Mouse (Mus musculus) gonadal fat pad, adult 2 months (tissue): ENCODE results near the gene Tcp11l1. TPM values are rescaled to one million over a fixed set of nuclear protein-coding genes. Genes with fewer than 3 reads are reported as not detected.
A peak's percentile ranks its signal among the peaks of the same experiment; 100 is the strongest.

Source experiments
- DNase-seq: peaks from one replicate; pipeline ENCODE4 v3.0.0-alpha.2; 2012; ENCODE audit warnings: low read depth
- polyA plus RNA-seq: library from polyadenylated mRNA; depleted of rRNA; stranded (reverse); fragments of >200 nt; gene quantifications from 2 replicates; pipeline ENCODE4 v1.2.3, GENCODE M21; 2012; rRNA removed

Tcp11l1 gene
- polyA plus RNA-seq: 9.2 and 20.2 TPM in 2 replicates

DNA sequence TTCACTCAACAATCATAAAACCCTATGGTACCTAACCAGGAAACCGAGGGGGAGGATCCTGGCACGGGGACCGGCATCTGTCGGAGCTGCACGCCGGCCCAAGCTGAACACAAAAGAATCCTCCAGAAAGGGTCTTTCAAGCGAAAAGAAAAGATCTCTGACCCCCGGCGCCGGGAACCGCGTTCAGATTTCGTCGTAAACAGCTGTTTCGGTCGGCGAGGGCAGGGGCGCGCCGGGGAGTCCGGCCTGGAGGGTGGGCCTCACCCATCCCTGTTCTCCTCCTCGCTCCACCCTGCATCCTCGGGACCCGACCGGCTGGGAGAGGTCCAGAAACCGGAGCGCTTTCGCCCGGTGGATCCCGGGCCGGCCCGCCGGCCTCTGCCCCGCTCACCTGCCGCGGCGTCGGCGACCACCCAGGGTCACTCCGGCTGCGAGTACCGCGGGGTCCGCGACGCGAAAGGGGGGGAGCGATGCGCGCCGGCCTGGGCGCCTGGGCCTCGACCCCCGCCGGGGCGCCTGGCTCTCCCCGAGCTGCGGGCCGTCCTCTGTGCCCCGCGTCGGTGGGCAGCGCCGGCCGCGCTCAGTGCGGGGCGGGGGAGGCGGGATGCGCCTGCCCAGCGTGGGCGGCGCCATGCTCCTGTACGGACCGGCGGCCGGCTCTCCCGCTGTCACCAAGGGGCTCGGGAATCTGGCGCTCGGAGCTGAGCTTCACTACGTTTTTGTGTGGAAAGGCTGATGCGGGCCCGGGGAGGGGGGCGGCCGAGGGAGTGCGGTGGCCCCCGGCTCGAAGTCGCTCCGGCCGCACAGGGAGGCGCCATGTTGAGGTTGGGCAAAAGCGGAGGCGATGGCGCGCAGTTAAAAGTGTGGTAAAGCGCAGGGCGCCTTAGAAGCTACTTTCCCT is at the start of gene Tcp11l1:
Tcp11l1 (minus strand) TSS at position 585 of the 901 bp plus-strand sequence.
- DNase-seq: no peak

DNA sequence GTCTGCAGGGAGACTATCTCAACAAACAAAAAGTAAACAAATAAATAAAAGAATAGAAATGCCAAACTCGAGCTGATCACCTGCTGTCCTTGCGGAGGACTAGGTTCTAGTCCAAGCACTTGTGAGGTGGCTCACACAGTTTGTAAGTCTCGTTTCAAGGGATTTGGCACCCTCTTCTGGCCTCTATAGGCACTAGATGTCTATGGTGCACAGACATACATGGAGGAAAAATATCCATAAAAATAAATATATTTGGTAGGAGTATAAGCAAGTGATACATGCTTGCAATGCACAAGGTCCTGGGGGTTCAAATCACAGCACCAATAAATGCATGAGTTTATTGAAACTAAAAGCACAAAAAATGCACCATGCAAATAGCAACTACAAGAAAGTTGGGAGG is 38.6 kb upstream of the Tcp11l1 start:
- DNase-seq: no peak

DNA sequence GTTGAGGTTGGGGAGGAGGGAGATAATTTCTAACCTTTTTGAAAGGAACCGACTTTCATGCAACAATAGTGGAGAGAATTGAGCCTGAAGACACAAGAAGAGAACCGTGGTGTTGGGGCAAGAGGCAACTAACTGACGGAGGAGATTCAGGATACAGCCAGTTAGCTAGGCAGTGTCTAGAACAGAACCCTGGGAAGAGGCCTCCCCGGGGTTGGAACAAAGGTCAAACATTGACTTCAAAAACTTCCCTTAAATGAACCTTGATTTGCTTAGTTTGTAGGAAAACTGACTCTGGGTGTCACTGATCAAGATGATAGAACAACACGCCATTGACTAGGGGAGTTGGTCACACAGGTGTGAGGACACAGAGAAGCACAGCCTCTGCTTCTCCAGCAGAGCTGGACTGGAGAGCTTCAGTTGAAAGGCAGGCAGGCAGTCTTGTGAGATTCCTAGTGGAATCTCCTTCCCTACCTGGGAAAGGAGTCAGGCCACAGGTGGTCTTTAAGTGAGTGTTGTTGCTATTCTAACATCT is 36.7 kb upstream of the Tcp11l1 start:
- DNase-seq: no peak

DNA sequence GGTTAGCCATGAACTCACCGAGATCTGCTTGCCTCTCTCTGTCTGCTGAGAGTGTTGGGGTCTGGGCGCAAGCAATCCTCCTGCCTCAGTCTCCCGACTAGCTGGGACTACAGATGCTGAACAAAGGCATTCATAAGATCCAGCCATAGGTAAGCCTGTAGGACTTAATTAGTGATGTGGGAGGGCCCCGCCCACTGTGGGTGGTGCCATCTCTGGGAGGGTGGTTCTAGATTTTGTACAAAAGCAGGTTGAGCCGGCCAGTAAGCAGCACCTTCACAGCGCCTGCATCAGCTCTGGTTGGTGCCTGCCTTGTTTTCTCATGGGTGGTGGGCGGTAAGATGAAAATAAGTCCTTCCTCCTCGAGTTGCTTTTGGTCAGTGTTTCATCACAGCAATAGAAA is 34.3 kb upstream of the Tcp11l1 start:
- DNase-seq: no peak

DNA sequence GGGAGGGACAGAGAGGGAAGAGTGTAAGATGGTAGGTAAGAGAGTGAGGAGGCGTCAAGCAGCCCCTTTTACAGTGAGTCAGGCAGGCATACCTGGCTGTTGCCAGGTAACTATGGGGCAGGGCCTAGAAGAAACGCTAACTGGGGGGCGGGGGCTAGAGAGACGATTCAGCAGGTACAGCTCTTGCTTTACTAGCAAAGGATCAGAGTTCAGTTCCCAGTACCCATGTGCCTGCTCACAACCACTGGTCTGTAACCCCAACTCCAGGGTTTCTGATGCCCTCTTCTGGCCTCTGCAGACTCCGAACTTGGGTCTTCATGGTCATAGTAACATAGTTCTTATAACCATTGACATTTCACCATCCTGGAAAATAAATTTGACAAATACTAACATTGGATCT is 32.0 kb upstream of the Tcp11l1 start:
- DNase-seq: no peak

DNA sequence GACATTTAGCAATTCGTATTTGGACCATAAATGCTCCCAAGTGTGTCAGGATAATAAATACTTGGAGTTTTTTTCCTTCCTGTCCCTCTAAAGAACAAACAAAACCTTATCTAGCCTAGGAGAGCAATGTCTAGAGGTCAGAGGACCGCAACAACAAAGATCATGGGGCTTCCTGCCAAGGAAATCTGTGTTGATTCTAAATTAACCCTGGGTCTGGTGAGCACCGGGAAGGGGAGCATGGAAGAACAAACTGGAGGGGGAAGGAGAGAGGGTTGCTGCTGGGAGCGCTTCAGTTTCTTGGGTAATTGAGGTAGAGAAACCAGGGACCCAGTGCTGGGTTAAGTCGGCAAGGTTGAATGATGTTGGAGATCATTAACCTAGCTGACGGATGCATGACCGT is 31.2 kb upstream of the Tcp11l1 start:
- no peak for DNase-seq

DNA sequence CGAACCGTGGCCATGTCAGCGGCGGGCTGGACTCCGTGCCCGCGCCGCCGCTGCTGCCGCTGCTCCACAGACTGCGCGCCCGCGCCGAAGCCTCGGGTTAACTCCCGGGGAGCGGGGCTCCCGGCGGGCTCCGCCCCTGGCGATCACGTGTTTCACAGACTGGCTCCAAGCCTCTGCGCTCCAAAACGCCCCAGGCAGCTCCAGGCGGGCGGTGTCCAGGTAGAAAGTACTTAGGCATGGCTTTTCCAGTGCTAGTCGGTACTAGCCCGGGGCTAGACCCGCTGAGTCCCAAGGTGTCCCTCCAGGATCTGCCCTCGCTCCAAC is 30.7 kb upstream of the Tcp11l1 start, which contains the start of gene Depdc7:
Depdc7 (minus strand) TSS at position 138 of the 324 bp plus-strand sequence.
- DNase-seq: no peak

DNA sequence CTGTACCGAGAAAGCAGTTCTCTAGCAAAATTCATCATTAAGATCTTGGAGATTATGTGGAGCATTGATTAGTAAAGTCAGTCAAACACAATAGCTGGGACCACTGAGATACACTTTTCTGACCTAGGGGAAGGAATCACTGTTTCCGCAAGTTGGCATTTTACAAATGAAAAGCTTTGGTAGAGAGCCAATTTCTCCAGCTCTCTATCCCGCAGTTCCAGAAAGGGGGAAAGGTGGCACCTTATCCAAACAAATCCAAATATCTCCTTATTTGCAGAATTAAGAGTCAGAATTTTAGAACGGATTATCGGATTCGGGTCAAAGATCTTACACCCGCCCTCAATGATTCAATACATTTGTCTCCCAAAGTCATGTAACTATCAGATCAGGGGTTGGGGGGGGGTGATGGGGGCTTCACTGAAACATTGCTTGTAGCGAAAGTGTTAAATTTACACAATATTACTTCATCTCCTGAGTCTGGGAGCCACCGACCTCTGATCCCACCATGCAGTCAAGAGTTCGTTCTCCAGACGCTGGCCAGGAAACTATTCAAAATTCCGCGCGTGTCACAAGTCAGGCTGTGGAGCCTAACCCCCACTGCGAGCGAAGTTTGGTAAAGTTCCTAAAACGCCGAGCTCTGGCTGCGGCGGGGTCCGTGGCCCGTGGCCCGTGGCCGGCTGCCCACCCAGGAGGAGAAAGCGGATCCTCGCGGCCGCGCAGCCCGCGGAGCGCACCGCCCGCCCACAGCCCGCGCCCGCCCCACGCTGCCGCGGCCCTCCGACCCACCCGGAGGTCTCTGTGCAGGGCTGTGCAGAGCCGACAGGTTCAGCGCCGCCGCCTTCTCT is 30.1 kb upstream of the Tcp11l1 start:
- no peak for DNase-seq

DNA sequence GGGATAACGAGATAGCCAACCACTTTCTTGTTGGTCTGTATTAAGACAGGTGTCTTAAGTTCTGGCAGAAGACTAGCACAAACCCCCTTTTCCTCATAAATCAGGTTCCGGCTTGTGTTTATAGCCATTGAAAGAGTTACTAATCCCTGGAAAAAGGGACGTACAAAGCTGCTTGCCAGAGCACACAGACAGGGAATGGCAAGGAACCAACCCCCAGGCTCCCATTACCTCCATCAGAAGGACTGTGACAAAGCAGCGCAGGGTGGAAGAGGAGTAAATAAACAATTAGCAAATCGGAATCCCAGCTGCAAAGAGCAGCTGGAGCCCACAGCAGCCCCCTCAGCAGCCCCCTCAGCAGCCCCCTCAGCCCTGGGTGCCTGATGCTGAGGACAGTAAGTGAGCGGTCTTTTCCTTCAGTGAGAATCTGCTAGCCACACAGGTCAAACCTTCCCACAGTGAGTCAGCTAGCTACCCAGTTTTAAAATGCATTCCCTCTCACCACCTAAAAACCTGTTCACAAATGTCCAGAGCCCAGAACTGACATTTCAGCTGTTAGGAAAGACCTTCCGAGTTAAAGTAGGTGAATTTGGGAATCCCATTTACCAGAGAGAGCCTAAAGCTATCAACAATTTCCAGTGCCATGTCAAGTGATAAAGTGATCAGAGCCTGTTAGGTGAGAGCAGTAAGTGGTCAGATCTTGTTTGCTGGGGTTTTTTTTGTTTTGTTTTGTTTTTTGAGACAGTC is 29.2 kb upstream of the Tcp11l1 start:
- no peak for DNase-seq

DNA sequence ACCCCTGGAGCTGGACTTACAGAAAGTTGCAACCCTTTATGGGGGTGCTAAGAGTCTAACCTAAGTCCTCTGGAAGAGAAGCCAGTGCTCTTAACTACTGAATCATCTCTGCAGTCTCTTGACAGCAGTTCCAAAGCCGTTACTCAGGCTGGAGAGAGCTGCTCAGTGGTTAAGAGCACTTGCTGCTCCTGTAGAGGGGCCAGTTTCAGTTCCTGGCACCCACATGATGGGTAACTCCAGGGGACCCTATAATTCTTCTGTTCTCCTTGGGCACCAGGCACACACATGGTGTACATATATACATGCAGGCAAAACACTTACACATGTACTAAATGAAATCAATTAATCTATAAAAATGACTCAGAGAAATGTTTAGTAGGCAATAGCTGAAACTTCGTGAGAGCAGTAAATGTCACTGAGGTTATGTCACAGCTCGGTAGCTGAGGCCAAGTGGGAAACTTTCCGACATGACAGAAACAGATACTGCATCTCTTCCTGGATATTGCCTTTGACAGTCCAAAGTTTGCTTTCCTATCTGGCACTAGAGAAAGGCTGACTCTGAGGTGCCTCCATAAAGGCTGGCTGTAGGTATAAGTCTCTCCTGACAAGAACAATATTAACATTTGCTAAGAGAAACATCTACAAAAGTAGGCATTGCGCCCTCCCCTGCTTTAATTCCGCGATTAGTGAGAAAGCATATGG is 28.4 kb upstream of the Tcp11l1 start:
- DNase-seq: no peak

DNA sequence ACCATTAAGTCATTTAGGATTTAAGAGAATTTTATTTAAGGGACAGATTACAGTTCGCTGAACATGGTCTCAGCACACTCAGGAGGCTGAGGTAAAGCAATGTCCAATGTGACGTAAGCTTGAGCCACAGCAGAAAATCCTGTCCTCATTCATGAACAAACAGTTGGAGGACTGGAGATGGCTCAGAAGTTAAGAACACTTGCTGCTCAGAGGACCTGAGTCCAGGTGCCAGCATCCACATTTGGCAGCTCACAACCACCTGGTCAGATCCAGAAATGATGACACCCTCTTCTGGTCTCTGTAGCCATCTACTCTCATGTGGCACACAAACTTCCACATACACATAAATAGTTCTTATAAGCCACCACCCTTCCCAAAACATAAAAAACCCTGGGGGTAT is 27.7 kb upstream of the Tcp11l1 start:
- DNase-seq: no peak

DNA sequence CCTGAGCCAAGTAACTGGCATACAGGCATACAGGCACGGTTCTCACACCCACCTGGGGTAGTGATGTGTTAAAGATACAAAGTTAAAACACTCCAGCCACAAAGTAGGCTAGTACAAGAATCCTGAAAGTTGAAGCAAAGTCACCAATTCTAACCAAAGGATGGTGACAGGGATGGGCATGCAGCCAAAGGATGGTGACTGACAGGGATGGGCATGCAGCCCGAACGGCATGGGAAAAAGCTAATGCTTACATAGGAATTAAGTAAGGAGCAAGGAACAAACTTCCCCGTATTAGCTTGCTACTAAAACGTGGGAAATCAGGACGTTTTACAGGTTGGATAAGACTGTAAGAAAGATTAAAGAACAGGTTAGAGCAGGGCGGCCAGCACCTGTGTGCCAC is 24.3 kb upstream of the Tcp11l1 start:
- DNase-seq: no peak

DNA sequence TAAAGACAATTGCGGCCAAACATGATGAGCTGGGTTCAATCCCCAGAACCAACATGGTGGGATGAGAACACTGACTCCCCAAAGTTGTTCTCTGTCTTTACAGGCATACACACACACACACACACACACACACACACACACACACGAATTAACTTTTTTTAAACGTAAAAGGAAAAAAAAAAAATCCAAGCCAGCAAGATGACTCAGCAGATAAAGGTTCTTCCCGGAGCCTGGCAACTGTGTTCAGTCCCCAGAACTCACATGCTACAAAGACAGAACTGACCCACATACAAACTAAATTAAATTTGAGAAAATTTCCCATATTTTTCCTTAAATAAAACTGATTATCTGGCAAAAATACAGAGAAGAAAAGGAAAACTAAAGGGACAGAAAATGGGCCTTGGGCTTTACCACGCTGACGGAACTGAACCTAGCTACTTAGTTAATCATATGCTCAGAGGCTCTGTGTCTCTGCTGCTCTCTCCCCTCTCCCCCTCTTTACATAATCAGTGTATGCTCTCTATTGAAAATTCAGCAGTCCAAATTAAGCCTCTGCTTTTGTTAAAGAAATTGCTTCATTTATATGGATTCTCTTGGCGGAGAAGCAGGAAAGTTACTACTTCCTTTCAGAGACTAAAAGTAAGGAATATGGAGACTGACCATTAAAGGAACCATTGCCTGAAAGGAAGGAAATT is 20.7 kb upstream of the Tcp11l1 start:
- DNase-seq: no peak

DNA sequence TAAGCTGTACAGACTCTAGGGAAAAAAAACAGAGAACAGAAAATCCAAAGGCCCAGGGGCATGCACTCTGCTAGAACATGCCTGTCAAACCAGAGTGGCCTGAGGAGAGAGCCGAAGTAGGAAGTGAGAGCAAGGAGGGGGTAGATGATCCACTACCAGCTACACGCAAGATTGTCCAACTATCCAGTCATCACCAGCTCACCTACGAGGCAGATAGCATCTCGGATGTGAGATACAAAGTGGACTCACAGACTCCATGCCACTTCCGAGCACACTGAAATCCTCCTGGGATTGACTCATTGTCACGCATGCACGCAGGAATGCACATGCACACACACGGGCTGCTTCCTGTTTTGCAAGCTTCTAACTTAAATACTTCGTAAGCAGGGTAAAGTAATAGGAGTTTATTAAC is 20.1 kb upstream of the Tcp11l1 start:
- DNase-seq: peak; percentile 83

DNA sequence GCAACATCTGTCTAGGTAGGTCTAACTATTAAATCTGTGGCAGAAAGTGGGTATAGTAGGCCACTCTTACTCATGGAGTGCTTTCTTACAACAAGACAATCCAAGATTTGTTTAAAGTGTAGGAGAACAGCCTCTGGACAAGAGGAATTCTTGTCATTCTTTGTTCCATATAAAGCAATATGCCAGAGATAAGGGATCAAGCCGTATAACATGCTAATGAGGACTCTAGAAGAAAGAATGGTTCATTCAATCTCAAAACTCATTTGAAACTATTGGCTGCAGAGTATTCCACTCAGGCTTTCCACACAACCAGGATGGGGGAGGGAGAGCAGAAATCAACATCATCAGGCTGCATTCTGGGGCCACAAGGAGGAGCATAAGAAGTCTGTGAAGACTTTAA is 15.4 kb upstream of the Tcp11l1 start:
- no peak for DNase-seq

DNA sequence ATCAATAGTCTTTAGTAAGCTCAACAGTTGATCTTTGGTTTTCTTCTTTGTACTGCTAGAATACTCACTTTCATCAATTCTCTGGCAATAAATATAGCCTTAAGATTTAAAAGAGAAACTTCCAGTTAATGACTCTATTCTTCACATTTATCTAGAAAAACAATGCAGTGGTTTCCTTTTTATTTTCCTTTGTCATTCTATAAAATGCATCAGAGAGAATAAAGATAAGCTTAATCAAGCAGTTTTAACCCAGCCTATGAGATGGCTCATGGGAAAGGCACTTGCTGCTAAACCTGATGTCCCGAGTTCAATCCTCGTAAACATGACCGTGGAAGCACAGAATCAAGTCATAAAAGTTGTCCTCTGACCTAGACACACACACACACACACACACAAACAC is 10.1 kb upstream of the Tcp11l1 start:
- no peak for DNase-seq

DNA sequence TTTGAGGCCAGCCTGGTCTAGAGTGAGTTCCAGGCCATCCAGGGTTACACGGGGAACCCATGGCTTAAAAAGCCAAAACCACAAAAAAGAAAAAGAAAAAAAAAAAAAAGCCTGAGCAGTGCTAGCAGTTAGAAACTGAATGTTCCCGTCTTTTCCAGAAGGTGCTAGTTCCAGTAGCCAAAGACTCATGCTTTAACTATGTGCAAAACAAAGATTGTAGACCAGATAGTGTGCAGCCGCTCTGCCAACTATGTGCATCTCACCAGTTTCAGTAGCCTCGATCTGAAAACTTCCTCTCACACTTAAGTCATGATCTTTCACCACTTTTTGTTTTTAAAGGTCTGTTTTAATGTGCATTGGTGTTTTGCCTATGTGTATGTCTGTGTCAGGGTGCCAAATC is 5.9 kb upstream of the Tcp11l1 start:
- DNase-seq: no peak

DNA sequence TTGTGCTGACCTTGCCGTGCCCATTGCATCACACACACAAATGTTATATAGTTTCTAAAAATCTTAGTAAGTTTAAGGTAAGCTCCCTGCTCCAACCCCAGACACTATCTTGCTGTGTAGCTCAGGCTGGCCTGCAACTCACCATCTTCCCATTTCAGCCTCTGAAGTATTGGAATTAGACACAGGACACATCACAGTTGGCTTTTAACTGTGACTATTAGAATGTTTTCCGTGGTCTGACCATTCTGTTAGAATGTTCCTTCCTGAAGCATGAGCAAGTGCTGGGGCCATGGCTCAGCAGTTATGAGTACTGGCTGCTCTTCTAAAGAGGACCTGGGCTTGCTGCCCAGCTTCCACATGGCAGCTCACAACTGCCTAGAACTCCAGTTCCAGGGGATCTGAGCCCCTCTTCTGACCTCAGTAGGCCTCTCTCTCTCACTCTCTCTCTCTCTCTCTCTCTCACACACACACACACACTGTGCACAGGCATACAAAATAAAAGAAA is 5.3 kb upstream of the Tcp11l1 start:
- no peak for DNase-seq

DNA sequence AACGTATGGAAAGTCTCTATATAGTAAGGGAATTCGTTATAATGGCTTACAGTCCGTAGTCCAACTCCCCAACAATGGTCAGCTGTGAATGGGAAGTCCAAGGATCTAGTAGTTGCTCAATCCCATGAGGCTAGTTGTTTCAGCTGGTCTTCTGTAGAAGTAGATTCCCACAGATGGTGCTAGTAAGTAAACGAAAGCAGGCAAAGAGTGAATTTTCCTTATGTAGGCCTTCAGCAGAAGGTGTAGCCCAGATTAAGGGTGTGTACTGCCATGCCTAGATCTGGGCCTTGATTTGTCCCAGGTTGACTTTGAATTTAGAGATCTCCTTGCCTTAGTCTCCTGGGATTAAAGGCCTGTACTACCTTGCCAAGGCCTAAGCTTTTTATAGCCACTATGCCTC is 4.3 kb upstream of the Tcp11l1 start, which contains the start of gene Pin1rt1:
Pin1rt1 (minus strand) TSS at position 101 of the 400 bp plus-strand sequence.
- no peak for DNase-seq

DNA sequence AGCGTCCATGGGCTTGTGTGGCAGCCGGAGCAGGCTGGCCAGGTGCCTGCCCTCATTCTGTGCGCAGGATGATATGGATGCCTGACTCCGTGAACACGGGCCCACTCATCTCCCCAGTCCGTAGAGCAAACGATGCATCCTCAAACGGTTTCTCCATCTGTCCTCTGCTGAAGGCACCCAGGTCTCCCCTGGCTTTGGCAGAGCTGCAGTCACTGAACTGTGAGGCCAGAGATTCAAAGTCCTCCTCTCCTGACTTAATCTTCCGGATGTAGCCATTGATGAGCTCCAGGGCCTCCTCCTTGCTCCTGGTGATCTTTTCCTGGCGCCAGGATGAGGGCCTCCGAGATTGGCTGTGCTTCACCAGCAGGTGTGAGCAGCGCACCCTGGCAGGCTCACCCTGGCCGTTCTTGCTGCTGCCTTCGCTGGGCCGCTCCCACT is 2.3 kb upstream of the Tcp11l1 start:
- DNase-seq: no peak
